Mouse (Mus musculus) cerebellum, adult 2 months (tissue): ENCODE results near the gene Xkr7.

Source experiments
- CTCF ChIP-seq: fragments of 200-500 bp; IDR thresholded peaks from 2 replicates; pipeline ENCODE4 v1.5.1; 2011; ENCODE audit warnings: low read depth, mild to moderate bottlenecking, control low read depth, low read length, moderate library complexity, borderline replicate concordance; ENCODE audit not compliant: insufficient read depth
- POLR2A ChIP-seq: fragments of 200-500 bp; IDR thresholded peaks from 2 replicates; pipeline ENCODE4 v1.6.1; 2011; ENCODE audit warnings: low read length, control low read depth, borderline replicate concordance; ENCODE audit not compliant: insufficient read depth

- TF ChIP-seq POLR2A (no peak), CTCF (no peak)
Measured at GRCm38 (mm10) chr2:153016786-153017185, 14.9 kb upstream of the Xkr7 start.
